Mouse (Mus musculus) G1E (cell line): ENCODE results near the gene Aspa. TPM values are rescaled to one million over a fixed set of nuclear protein-coding genes. Genes with fewer than 3 reads are reported as not detected.

ENCODE experiments used
- ATAC-seq: 2 replicates; pipeline ENCODE4 v1.8.0; 2016; ENCODE audit warnings: mild to moderate bottlenecking; ENCODE audit not compliant: insufficient number of reproducible peaks, poor library complexity, low FRiP score, severe bottlenecking; ENCODE audit errors: extremely low read depth
- DNase-seq: peaks from one replicate; pipeline ENCODE4 v3.0.0; 2012; ENCODE audit warnings: low spot score
- H3K27me3 ChIP-seq: 2 replicates; pipeline ENCODE4 v1.6.1; 2012; ENCODE audit warnings: mild to moderate bottlenecking, low read length, inconsistent platforms; ENCODE audit not compliant: insufficient read depth
- H3K36me3 ChIP-seq: replicated peaks from 2 replicates; pipeline ENCODE3; 2012; ENCODE audit warnings: mild to moderate bottlenecking, inconsistent platforms
- H3K4me1 ChIP-seq: 2 replicates; pipeline ENCODE4 v1.6.1; 2012; ENCODE audit warnings: low read depth, low read length, inconsistent platforms, mixed read lengths; ENCODE audit not compliant: insufficient read depth
- H3K4me3 ChIP-seq: 2 replicates; pipeline ENCODE4 v1.5.1; 2012; ENCODE audit warnings: low read depth, mild to moderate bottlenecking, inconsistent platforms, low read length, moderate library complexity, mixed read lengths
- H3K9me3 ChIP-seq: replicated peaks from 2 replicates; pipeline ENCODE4 v1.6.1; 2012; ENCODE audit warnings: inconsistent platforms
- CTCF ChIP-seq: IDR thresholded peaks from 2 replicates; pipeline ENCODE4 v1.5.1; 2012; ENCODE audit warnings: low read depth, low read length, inconsistent platforms, mixed read lengths
- GATA1 ChIP-seq: IDR thresholded peaks from 2 replicates; pipeline ENCODE4 v1.6.1; 2012; ENCODE audit warnings: borderline replicate concordance, low read length, inconsistent platforms, mixed read lengths
- GATA2 ChIP-seq: IDR thresholded peaks from 2 replicates; pipeline ENCODE4 v1.6.1; 2012; ENCODE audit warnings: low read depth, low read length, inconsistent platforms, borderline replicate concordance
- POLR2AphosphoS5 ChIP-seq: IDR thresholded peaks from 2 replicates; pipeline ENCODE4 v1.6.1; 2012; ENCODE audit warnings: low read depth, low read length, inconsistent platforms; ENCODE audit not compliant: insufficient replicate concordance
- TAL1 ChIP-seq: conservative IDR thresholded peaks from 2 replicates; pipeline ENCODE4 v1.6.1; 2012; ENCODE audit warnings: low read depth, low read length, inconsistent platforms, mixed read lengths
- polyA plus RNA-seq: library from polyadenylated mRNA; stranded (reverse); fragments of >175 nt; gene quantifications from 2 replicates; pipeline ENCODE4 v1.2.3, GENCODE M21; 2012
- total RNA-seq, 2 experiments: library from RNA; stranded (forward) in 1 of 2; stranded (reverse) in 1 of 2; fragments of 200-1000 nt in 1 of 2; fragments of >200 nt in 1 of 2; fragmentation: Nextera tagmentation in 1 of 2; gene quantifications; 2 replicates each; pipeline ENCODE4 v1.2.3; 2014 to 2017

Aspa gene
- total and polyA plus RNA-seq, 3 experiments = 0.22 TPM; not detected in 2

- Histone ChIP-seq H3K27me3 (peaks cover 28% of the 10 kb centered on the region), H3K4me3 (no peak within 1 kb of the TSS), H3K9me3 (no peaks in the 10 kb centered on the region), H3K36me3 (no peaks in the 10 kb centered on the region), H3K4me1 (peaks cover 4% of the 10 kb centered on the region)
- TF ChIP-seq TAL1 (no peak), GATA2 (no peak), GATA1 (no peak), POLR2AphosphoS5 (no peak), CTCF (no peak)
- ATAC-seq (no peak), DNase-seq (no peak)
Measured at GRCm38 (mm10) chr11:73267267-73267666, 62.1 kb downstream of the Aspa start, which contains the start of gene Trpv3. Trpv3 (plus strand) TSS chr11:73267388.

GRCm38 (mm10) chr11:73261385-73261784 lies 68.0 kb downstream of the Aspa start:
- ATAC-seq = no peak
- H3K4me3 ChIP-seq = no peak overlapping the region
- H3K4me1 ChIP-seq = no peaks in the 10 kb centered on the region
- H3K36me3 ChIP-seq = no peaks in the 10 kb centered on the region
- no peaks in the 10 kb centered on the region for H3K9me3 ChIP-seq
- DNase-seq = no peak
- TF ChIP-seq TAL1 (no peak), GATA1 (no peak), GATA2 (no peak), CTCF (no peak), POLR2AphosphoS5 (no peak)
- peaks cover 21% of the 10 kb centered on the region for H3K27me3 ChIP-seq

- Histone ChIP-seq H3K27me3 (peaks cover 18% of the 10 kb centered on the region), H3K4me1 (no peaks in the 10 kb centered on the region), H3K9me3 (no peaks in the 10 kb centered on the region), H3K4me3 (no peak overlapping the region), H3K36me3 (no peaks in the 10 kb centered on the region)
- no peak for TF ChIP-seq POLR2AphosphoS5
- TF ChIP-seq GATA1 = no peak
- no peak for TF ChIP-seq TAL1
- no peak for TF ChIP-seq GATA2
- no peak for TF ChIP-seq CTCF
- DNase-seq = no peak
- no peak for ATAC-seq
Measured at GRCm38 (mm10) chr11:73260457-73260856, 68.9 kb downstream of the Aspa start.

GRCm38 (mm10) chr11:73258664-73259063 lies 70.7 kb downstream of the Aspa start:
- TF ChIP-seq POLR2AphosphoS5 = no peak
- TF ChIP-seq TAL1 = no peak
- TF ChIP-seq GATA1 = no peak
- no peak for TF ChIP-seq CTCF
- no peak for TF ChIP-seq GATA2
- Histone ChIP-seq H3K4me3 (no peak overlapping the region), H3K9me3 (no peaks in the 10 kb centered on the region), H3K4me1 (no peaks in the 10 kb centered on the region), H3K36me3 (no peaks in the 10 kb centered on the region), H3K27me3 (peaks cover 18% of the 10 kb centered on the region)
- no peak for ATAC-seq
- DNase-seq = no peak

- Histone ChIP-seq H3K36me3 (no peaks in the 10 kb centered on the region), H3K4me1 (no peaks in the 10 kb centered on the region), H3K27me3 (peaks cover 20% of the 10 kb centered on the region), H3K9me3 (no peaks in the 10 kb centered on the region), H3K4me3 (no peak overlapping the region)
- TF ChIP-seq GATA1 (no peak), TAL1 (no peak), CTCF (no peak)
- no peak for DNase-seq
- no peak for ATAC-seq
Measured at GRCm38 (mm10) chr11:73257362-73257945, 71.9 kb downstream of the Aspa start.

Other genes starting within 250 kb of the Aspa start
- 0.19 and 0.23 TPM in 2 replicates for gene Itgae, start 239.0 kb downstream of the Aspa start, total RNA-seq (2014; fragmentation: Nextera tagmentation)
- 0.05 and 0.06 TPM in 2 replicates for gene Itgae, start 239.0 kb downstream of the Aspa start, total RNA-seq (2017)
- gene Itgae, start 239.0 kb downstream of the Aspa start, polyA plus RNA-seq = 0.03 and 0.04 TPM in 2 replicates
- 16.7 and 18.4 TPM in 2 replicates for gene Haspin, start 191.3 kb downstream of the Aspa start, total RNA-seq (2014; fragmentation: Nextera tagmentation)
- gene Haspin, start 191.3 kb downstream of the Aspa start, total RNA-seq (2017) = 16.9 and 17.5 TPM in 2 replicates
- gene Haspin, start 191.3 kb downstream of the Aspa start, polyA plus RNA-seq = 19.5 and 23.1 TPM in 2 replicates
- gene P2rx5, start 169.2 kb downstream of the Aspa start, total RNA-seq (2014; fragmentation: Nextera tagmentation) = not detected in 2 replicates
- 0.05 TPM in 1 of 2 replicates, not detected in the other for gene P2rx5, start 169.2 kb downstream of the Aspa start, total RNA-seq (2017)
- gene P2rx5, start 169.2 kb downstream of the Aspa start, polyA plus RNA-seq = not detected in 2 replicates
- gene Emc6, start 152.6 kb downstream of the Aspa start, total RNA-seq (2014; fragmentation: Nextera tagmentation) = 54.7 and 66.2 TPM in 2 replicates
- gene Emc6, start 152.6 kb downstream of the Aspa start, total RNA-seq (2017) = 43.7 and 52.7 TPM in 2 replicates
- gene Emc6, start 152.6 kb downstream of the Aspa start, polyA plus RNA-seq = 178 and 243 TPM in 2 replicates
- gene Tax1bp3, start 152.5 kb downstream of the Aspa start, total RNA-seq (2014; fragmentation: Nextera tagmentation) = 7.4 and 9.2 TPM in 2 replicates
- 17.8 and 21.1 TPM in 2 replicates for gene Tax1bp3, start 152.5 kb downstream of the Aspa start, total RNA-seq (2017)
- 4.1 and 9.0 TPM in 2 replicates for gene Tax1bp3, start 152.5 kb downstream of the Aspa start, polyA plus RNA-seq
- gene Ctns, start 130.6 kb downstream of the Aspa start, total RNA-seq (2014; fragmentation: Nextera tagmentation) = 19.8 and 23.3 TPM in 2 replicates
- 28.7 and 30.6 TPM in 2 replicates for gene Ctns, start 130.6 kb downstream of the Aspa start, total RNA-seq (2017)
- gene Ctns, start 130.6 kb downstream of the Aspa start, polyA plus RNA-seq = 1.9 and 3.6 TPM in 2 replicates
- gene Shpk, start 130.1 kb downstream of the Aspa start, total RNA-seq (2014; fragmentation: Nextera tagmentation) = 2.1 and 2.4 TPM in 2 replicates
- gene Shpk, start 130.1 kb downstream of the Aspa start, total RNA-seq (2017) = 2.8 and 3.2 TPM in 2 replicates
- 0.83 and 0.95 TPM in 2 replicates for gene Shpk, start 130.1 kb downstream of the Aspa start, polyA plus RNA-seq
- gene Trpv1, start 95.3 kb downstream of the Aspa start, total RNA-seq (2014; fragmentation: Nextera tagmentation) = not detected in 2 replicates
- 0.12 TPM in 1 of 2 replicates, not detected in the other for gene Trpv1, start 95.3 kb downstream of the Aspa start, total RNA-seq (2017)
- gene Trpv1, start 95.3 kb downstream of the Aspa start, polyA plus RNA-seq = not detected in 2 replicates
- not detected in 2 replicates for gene Trpv3, start 62.2 kb downstream of the Aspa start, total RNA-seq (2014; fragmentation: Nextera tagmentation)
- under 0.01 and 0.16 TPM in 2 replicates for gene Trpv3, start 62.2 kb downstream of the Aspa start, total RNA-seq (2017)
- not detected in 2 replicates for gene Trpv3, start 62.2 kb downstream of the Aspa start, polyA plus RNA-seq
- not detected in 2 replicates for gene Gm49340, start 145 bp upstream of the Aspa start, total RNA-seq (2014; fragmentation: Nextera tagmentation)
- not detected in 2 replicates for gene Gm49340, start 145 bp upstream of the Aspa start, total RNA-seq (2017)
- not detected in 2 replicates for gene Gm49340, start 145 bp upstream of the Aspa start, polyA plus RNA-seq
- gene Spata22, start 145 bp upstream of the Aspa start, total RNA-seq (2014; fragmentation: Nextera tagmentation) = not detected in 2 replicates
- not detected in 2 replicates for gene Spata22, start 145 bp upstream of the Aspa start, total RNA-seq (2017)
- gene Spata22, start 145 bp upstream of the Aspa start, polyA plus RNA-seq = not detected in 2 replicates
- not detected in 2 replicates for gene Olfr20, start 21.2 kb upstream of the Aspa start, total RNA-seq (2014; fragmentation: Nextera tagmentation)
- gene Olfr20, start 21.2 kb upstream of the Aspa start, total RNA-seq (2017) = 0.11 TPM in 1 of 2 replicates, not detected in the other
- not detected in 2 replicates for gene Olfr20, start 21.2 kb upstream of the Aspa start, polyA plus RNA-seq
- gene Olfr376, start 41.6 kb upstream of the Aspa start, total RNA-seq (2014; fragmentation: Nextera tagmentation) = not detected in 2 replicates
- 0.27 TPM in 1 of 2 replicates, not detected in the other for gene Olfr376, start 41.6 kb upstream of the Aspa start, total RNA-seq (2017)
- gene Olfr376, start 41.6 kb upstream of the Aspa start, polyA plus RNA-seq = not detected in 2 replicates
- gene Olfr1, start 70.0 kb upstream of the Aspa start, total RNA-seq (2014; fragmentation: Nextera tagmentation) = not detected in 2 replicates
- 0.06 and 0.16 TPM in 2 replicates for gene Olfr1, start 70.0 kb upstream of the Aspa start, total RNA-seq (2017)
- gene Olfr1, start 70.0 kb upstream of the Aspa start, polyA plus RNA-seq = not detected in 2 replicates
- not detected in 2 replicates for gene Olfr378, start 98.9 kb upstream of the Aspa start, total RNA-seq (2014; fragmentation: Nextera tagmentation)
- 0.23 TPM in 1 of 2 replicates, not detected in the other for gene Olfr378, start 98.9 kb upstream of the Aspa start, total RNA-seq (2017)
- gene Olfr378, start 98.9 kb upstream of the Aspa start, polyA plus RNA-seq = not detected in 2 replicates
- not detected in 2 replicates for gene Olfr380, start 127.9 kb upstream of the Aspa start, total RNA-seq (2014; fragmentation: Nextera tagmentation)
- not detected in 2 replicates for gene Olfr380, start 127.9 kb upstream of the Aspa start, total RNA-seq (2017)
- not detected in 2 replicates for gene Olfr380, start 127.9 kb upstream of the Aspa start, polyA plus RNA-seq
- not detected in 2 replicates for gene Olfr381, start 162.0 kb upstream of the Aspa start, total RNA-seq (2014; fragmentation: Nextera tagmentation)
- 0.06 and 0.11 TPM in 2 replicates for gene Olfr381, start 162.0 kb upstream of the Aspa start, total RNA-seq (2017)
- gene Olfr381, start 162.0 kb upstream of the Aspa start, polyA plus RNA-seq = not detected in 2 replicates
- not detected in 2 replicates for gene Olfr382, start 187.6 kb upstream of the Aspa start, total RNA-seq (2014; fragmentation: Nextera tagmentation)
- not detected in 2 replicates for gene Olfr382, start 187.6 kb upstream of the Aspa start, total RNA-seq (2017)
- not detected in 2 replicates for gene Olfr382, start 187.6 kb upstream of the Aspa start, polyA plus RNA-seq